Mouse (Mus musculus) heart, postnatal 0 days (tissue): Measurements from ENCODE around the gene Syt16.

ENCODE experiments used
- CTCF ChIP-seq: IDR thresholded peaks from 2 replicates; pipeline ENCODE4 v1.5.1; 2016; ENCODE audit warnings: antibody characterized with exemption, control low read depth, low read depth
- EP300 ChIP-seq: IDR thresholded peaks from 2 replicates; pipeline ENCODE4 v1.6.1; 2016; ENCODE audit warnings: antibody characterized with exemption, low read depth

- TF ChIP-seq CTCF (no peak), EP300 (no peak)
These were observed 205.1 kb downstream of the Syt16 start for GRCm38 (mm10) chr12:74202431-74203042.
